Mouse (Mus musculus) T-cell, adult 66 days (primary cell): ENCODE data around the gene Serpina11. TPM values are rescaled to one million over a fixed set of nuclear protein-coding genes. Genes with fewer than 3 reads are reported as not detected.

Experiments
- total RNA-seq, 2 experiments: library from RNA; stranded (reverse); gene quantifications; 3 replicates in 1 of 2; 4 replicates in 1 of 2; pipeline ENCODE4 v1.2.4; 2023

The Serpina11 gene
- total RNA-seq: not detected

GRCm38 (mm10) chr12:103989857-103990256 is at the start of gene Serpina11:
Gene Serpina11 (minus strand): TSS chr12:103989957.

GRCm38 (mm10) chr12:104013620-104014019 is 23.9 kb upstream of the Serpina11 start, which contains the start of gene Serpina9:
Gene Serpina9 (minus strand): TSS chr12:104013755.

GRCm38 (mm10) chr12:103958798-103959197 is 31.0 kb downstream of the Serpina11 start, which contains the start of gene Serpina1e:
Gene Serpina1e (minus strand): TSS chr12:103958975.

Other genes starting within 250 kb of the Serpina11 start
- gene Serpina1d, start 216.4 kb downstream of the Serpina11 start, total RNA-seq: not detected
- not detected for gene Serpina1b, start 159.6 kb downstream of the Serpina11 start, total RNA-seq
- gene Serpina1a, start 126.4 kb downstream of the Serpina11 start, total RNA-seq: not detected
- not detected for gene Serpina1c, start 85.1 kb downstream of the Serpina11 start, total RNA-seq
- gene Serpina1e, start 31.0 kb downstream of the Serpina11 start, total RNA-seq: not detected
- gene Serpina9, start 23.8 kb upstream of the Serpina11 start, total RNA-seq: under 1 TPM in 1 of 2 experiments, not detected in 1; 0.89 TPM
- not detected for gene Serpina12, start 54.5 kb upstream of the Serpina11 start, total RNA-seq
- gene Serpina5, start 111.2 kb upstream of the Serpina11 start, total RNA-seq: not detected
- not detected for gene Serpina3a, start 122.8 kb upstream of the Serpina11 start, total RNA-seq
- gene Serpina3b, start 138.0 kb upstream of the Serpina11 start, total RNA-seq: not detected
- gene Serpina3c, start 163.9 kb upstream of the Serpina11 start, total RNA-seq: not detected
- 1 to 10 TPM; 2.7 to 7.2 TPM for gene Serpina3f, start 224.6 kb upstream of the Serpina11 start, total RNA-seq
- 10 to 100 TPM; 29.4 to 49.8 TPM for gene Serpina3g, start 246.3 kb upstream of the Serpina11 start, total RNA-seq